Mouse (Mus musculus) cerebellum, adult 2 months (tissue): ENCODE results near the gene Olfr1444.

Experiments
- CTCF ChIP-seq: fragments of 200-500 bp; IDR thresholded peaks from 2 replicates; pipeline ENCODE4 v1.5.1; 2011; ENCODE audit warnings: low read depth, mild to moderate bottlenecking, control low read depth, low read length, moderate library complexity, borderline replicate concordance; ENCODE audit not compliant: insufficient read depth
- POLR2A ChIP-seq: fragments of 200-500 bp; IDR thresholded peaks from 2 replicates; pipeline ENCODE4 v1.6.1; 2011; ENCODE audit warnings: low read length, control low read depth, borderline replicate concordance; ENCODE audit not compliant: insufficient read depth

DNA sequence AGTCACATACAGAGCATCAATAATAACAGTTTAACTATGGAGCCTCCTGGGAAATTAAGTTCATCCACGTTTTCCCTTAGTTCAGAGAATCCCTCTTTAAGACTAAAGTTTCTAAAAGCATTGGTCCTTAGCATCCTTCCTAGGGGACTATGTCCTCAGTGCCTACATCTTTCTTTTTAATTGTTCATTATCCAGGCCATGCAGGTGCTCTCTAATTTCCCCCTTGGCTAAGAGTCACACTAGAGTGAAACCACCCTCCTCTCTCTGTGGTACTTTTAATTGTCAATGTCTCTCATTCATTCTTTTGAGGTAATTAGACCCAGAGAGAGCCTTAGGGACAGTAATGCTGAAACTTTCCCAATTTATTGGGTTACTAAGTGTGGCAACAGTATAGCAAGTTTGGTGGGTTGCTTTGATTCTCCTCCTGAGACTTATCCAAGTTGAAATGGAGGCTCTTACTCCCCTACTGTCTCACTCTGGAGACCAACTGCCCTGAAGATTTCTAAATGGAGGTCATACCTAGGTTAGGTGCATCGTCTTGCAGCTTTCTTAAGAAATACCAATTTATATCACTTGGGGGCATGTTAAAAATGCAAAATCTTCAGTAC lies 26.2 kb upstream of the Olfr1444 start:
- no peak for TF ChIP-seq CTCF
- TF ChIP-seq POLR2A = no peak
